Mouse (Mus musculus): ENCODE measurements around the gene Desi1. TPM values are rescaled to one million over a fixed set of nuclear protein-coding genes. Genes with fewer than 3 reads are reported as not detected.

The Desi1 gene
- total RNA-seq, 2 experiments from 2014 or later: 64.8 to 72.7 TPM

Other genes starting within 250 kb of the Desi1 start
- gene Tef, start 231.4 kb downstream of the Desi1 start, total RNA-seq (2021): 10 to 100 TPM; 68.1 to 69.6 TPM
- gene Tob2, start 175.1 kb downstream of the Desi1 start, total RNA-seq (2021): 10 to 100 TPM; 20.3 to 22.6 TPM
- gene Phf5a, start 162.0 kb downstream of the Desi1 start, total RNA-seq (2021): 10 to 100 TPM; 51.8 to 59.7 TPM
- 100 to 1,000 TPM; 273 to 304 TPM for gene Aco2, start 161.6 kb downstream of the Desi1 start, total RNA-seq (2021)
- 10 to 100 TPM; 45.7 to 48.1 TPM for gene Polr3h, start 107.6 kb downstream of the Desi1 start, total RNA-seq (2021)
- 100 to 1,000 TPM; 191 to 201 TPM for gene Csdc2, start 97.1 kb downstream of the Desi1 start, total RNA-seq (2021)
- 100 to 1,000 TPM; 138 to 140 TPM for gene Pmm1, start 72.9 kb downstream of the Desi1 start, total RNA-seq (2021)
- gene 1700029P11Rik, start 53.3 kb downstream of the Desi1 start, total RNA-seq (2021): not detected
- gene Xrcc6, start 46.0 kb downstream of the Desi1 start, total RNA-seq (2021): 10 to 100 TPM; 28.3 to 28.7 TPM
- gene Snu13, start 13.7 kb upstream of the Desi1 start, total RNA-seq (2021): 100 to 1,000 TPM; 123 to 130 TPM
- gene 4930407I10Rik, start 25.3 kb upstream of the Desi1 start, total RNA-seq (2021): not detected
- under 1 TPM in 1 of 2 experiments, not detected in 1; 0.10 TPM for gene Mei1, start 36.1 kb upstream of the Desi1 start, total RNA-seq (2021)
- 10 to 100 TPM; 11.3 to 12.4 TPM for gene Ccdc134, start 94.1 kb upstream of the Desi1 start, total RNA-seq (2021)
- gene Srebf2, start 113.3 kb upstream of the Desi1 start, total RNA-seq (2021): 100 to 1,000 TPM; 233 to 234 TPM
- 1 to 10 TPM; 1.5 to 2.0 TPM for gene Shisa8, start 179.0 kb upstream of the Desi1 start, total RNA-seq (2021)
- gene Tnfrsf13c, start 190.5 kb upstream of the Desi1 start, total RNA-seq (2021): 1 to 10 TPM in 1 of 2 experiments, under 1 TPM in 1; 0.46 to 1.1 TPM
- 1 to 10 TPM; 6.5 to 6.9 TPM for gene Cenpm, start 210.9 kb upstream of the Desi1 start, total RNA-seq (2021)
- gene 1500009C09Rik, start 218.5 kb upstream of the Desi1 start, total RNA-seq (2021): 10 to 100 TPM; 70.9 to 77.4 TPM
- 100 to 1,000 TPM; 666 to 687 TPM for gene Sept3, start 241.0 kb upstream of the Desi1 start, total RNA-seq (2021)